Mouse (Mus musculus): ENCODE results near the gene Slc37a1.
"Not testable (repeated sequence)": the region's sequence is repeated elsewhere in the genome, so short reads cannot be mapped to it uniquely, and the experiment has no call there.

Slc37a1 gene

DNA sequence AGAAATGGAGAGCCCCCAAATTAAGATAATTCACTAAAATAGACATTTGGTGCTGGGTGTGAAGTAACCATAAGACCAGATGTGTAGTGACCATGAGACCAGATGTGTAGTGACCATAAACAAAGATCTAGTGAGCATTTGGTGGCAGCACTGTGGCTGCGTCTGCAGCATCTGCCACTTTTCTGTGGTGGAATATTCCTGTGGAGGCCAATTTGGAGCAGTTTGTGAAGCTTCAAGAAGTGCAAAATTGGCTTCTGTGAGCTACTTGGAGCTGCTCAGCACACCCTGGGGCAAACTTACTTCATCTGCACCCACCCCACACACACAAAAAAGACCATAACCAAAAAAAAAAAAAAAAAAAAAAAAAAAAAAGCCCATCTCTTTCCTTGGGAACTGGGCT is 18.6 kb upstream of the Slc37a1 start:
- no peak for DNase-seq (ENCODE audit: low read depth, low spot score)

GRCm38 (mm10) chr17:31269761-31270160 is 16.8 kb upstream of the Slc37a1 start:
- no peak for DNase-seq (ENCODE audit: low read depth, low spot score)

DNA sequence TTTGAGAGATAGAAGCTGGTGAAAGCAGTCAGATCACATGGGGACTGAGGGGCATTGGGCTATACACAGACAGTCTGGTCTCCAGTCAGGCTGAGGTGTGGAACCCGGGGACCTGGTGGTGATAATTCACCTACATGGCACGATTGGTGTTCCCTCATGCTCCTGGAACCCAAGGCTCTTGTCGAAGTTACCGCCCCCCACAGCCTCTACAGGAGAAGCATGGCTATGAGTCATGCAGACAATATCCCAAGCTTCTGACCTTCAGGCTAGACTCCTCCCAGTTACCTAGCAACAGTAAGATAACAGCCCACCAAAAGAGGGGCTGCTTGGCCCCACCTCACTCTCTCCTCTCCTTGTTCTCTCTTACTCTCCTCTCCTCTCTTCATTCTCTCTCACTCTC is 16.3 kb upstream of the Slc37a1 start:
- no peak for DNase-seq (ENCODE audit: low read depth, low spot score)

DNA sequence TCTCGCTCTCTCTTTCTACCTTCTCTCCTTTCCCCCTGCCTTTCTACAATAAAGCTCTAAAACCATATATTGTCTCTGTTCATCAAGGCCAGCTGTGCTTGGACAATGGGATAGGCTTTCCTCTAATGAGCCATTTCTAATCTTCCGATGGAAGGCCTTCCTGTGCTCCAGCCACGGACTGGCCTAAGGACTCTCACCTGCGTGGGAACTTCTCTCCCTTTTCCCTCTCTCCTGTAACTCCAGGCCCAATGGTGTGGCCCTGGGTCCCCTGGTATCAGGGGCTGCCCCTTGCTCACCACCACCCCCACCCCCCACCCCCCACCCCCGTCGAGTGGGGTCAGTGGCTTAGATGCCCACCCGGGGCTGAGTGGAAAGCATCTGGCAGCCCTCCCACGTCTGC is 15.9 kb upstream of the Slc37a1 start:
- not testable (repeated sequence) for DNase-seq (ENCODE audit: low read depth, low spot score)

- DNase-seq (ENCODE audit: low read depth, low spot score) = no peak
These were observed 15.3 kb upstream of the Slc37a1 start for GRCm38 (mm10) chr17:31271136-31271851.

- no peak for DNase-seq (ENCODE audit: low read depth, low spot score)
These were observed 14.0 kb upstream of the Slc37a1 start for GRCm38 (mm10) chr17:31272416-31273165.

DNA sequence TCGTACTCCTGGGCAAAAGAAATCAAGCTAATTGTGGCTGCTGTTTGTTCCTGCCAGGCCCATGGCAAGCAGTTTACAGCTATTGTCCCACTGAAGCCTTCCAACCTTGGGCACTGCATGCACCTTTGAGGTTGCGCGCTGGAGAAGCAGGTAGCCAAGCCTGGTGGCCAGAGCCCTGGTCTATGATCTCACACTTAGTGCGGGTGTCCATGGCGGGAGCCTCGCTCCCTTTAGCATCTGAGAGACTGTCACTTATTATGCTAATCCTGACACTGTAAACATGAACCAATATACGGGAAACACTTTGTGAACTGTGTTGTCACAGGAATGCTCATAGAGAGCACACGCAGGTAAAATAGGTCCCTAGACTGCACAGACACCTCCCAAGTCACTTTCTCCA is 13.0 kb upstream of the Slc37a1 start:
- DNase-seq (ENCODE audit: low read depth, low spot score) = no peak

GRCm38 (mm10) chr17:31275181-31275580 is 11.4 kb upstream of the Slc37a1 start:
- DNase-seq (ENCODE audit: low read depth, low spot score) = no peak

DNA sequence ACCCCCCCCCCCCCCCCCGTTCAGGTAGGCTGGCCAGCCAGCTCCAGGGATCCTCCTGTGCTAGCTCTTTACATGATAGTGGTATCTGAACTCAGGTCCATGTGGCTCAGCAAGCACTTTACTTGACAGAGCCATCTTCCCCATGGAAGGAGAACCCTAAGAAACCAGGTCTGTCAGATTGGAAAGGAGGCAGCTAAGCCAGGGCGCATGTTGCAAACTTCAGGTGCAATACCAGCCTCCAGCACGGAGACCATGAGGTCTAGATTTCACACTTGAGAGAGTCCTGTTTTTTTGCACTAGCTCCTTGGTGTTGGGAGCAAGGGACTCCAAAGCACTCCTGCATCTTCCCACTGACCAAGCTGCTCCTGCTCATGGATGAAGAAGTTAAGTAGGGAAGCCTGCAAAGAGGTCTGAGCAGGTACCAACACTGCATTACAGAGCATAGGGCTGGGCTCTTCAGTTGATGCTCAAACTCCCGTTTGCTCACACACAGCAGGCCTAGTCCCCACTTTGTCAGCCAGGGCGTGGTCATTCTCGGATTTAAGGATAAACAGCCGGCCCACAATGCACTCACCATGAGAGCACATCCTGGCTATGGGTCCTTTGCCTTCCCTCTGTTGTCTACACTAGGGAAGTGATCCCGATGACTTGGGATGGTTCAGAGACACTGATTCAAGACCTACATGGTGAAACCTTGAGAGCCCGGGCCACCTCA is 10.2 kb upstream of the Slc37a1 start:
- no peak for DNase-seq (ENCODE audit: low read depth, low spot score)

GRCm38 (mm10) chr17:31276922-31277918 is 9.4 kb upstream of the Slc37a1 start, which contains the start of gene Rsph1:
TSS of gene Rsph1 (minus strand) at chr17:31277383.
- DNase-seq (ENCODE audit: low read depth, low spot score) = peak; percentile 88

DNA sequence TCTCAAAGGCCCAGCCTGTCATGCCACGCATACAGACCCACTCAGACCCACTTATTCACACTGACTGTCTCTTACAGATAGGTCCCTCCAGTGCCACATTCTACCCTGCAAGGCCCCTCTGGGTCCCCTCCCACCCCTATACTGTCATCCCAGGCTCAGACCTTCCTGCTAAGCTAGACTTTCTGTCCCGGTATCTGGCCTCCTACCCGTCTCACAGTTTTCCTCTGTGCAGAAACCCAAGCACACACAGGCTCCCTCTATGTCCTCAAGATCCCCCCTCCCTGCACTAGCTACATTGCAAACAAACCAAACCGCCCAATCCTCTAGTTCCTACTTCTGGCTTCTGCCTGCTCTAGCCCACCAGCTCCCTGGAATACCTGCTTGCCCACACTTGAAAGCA is 8.7 kb upstream of the Slc37a1 start:
- DNase-seq (ENCODE audit: low read depth, low spot score) = no peak

- no peak for DNase-seq (ENCODE audit: low read depth, low spot score)
These were observed 7.1 kb upstream of the Slc37a1 start for GRCm38 (mm10) chr17:31279541-31279940.

GRCm38 (mm10) chr17:31280269-31280668 is 6.3 kb upstream of the Slc37a1 start:
- no peak for DNase-seq (ENCODE audit: low read depth, low spot score)

GRCm38 (mm10) chr17:31281830-31282686 is 4.5 kb upstream of the Slc37a1 start:
- no peak for DNase-seq (ENCODE audit: low read depth, low spot score)

DNA sequence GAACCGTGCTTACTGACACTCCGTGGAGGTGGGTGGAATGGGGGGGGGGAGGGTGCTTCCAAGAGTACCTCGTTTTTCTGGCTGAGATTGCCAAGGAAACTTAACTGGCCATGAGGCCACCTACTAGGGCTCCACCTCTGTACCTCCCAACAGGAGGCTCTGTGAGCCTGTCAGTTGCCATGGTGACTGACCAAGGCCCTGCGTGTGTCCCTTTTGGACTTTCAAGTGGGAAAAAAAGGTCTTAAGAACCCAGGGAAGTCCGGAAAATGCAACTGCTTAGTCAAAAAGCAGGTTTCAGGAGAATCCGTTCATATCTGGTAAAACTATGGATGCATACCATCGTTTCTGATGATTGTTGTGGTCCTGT is 3.9 kb upstream of the Slc37a1 start:
- DNase-seq (ENCODE audit: low read depth, low spot score) = no peak

- DNase-seq (ENCODE audit: low read depth, low spot score) = no peak
These were observed 725 bp upstream of the Slc37a1 start for GRCm38 (mm10) chr17:31285867-31286266.

GRCm38 (mm10) chr17:31287216-31287615 is 624 bp downstream of the Slc37a1 start:
- no peak for DNase-seq (ENCODE audit: low read depth, low spot score)

GRCm38 (mm10) chr17:31288999-31289726 is 2.6 kb downstream of the Slc37a1 start:
- DNase-seq (ENCODE audit: low read depth, low spot score) = no peak

GRCm38 (mm10) chr17:31290311-31290710 is 3.7 kb downstream of the Slc37a1 start:
- DNase-seq (ENCODE audit: low read depth, low spot score) = no peak

- DNase-seq (ENCODE audit: low read depth, low spot score) = no peak
These were observed 4.3 kb downstream of the Slc37a1 start for GRCm38 (mm10) chr17:31290859-31291258.

All from telencephalon, adult 2 months (tissue).